Mouse (Mus musculus): Measurements from ENCODE around the gene Ttc9c. TPM values are rescaled to one million over a fixed set of nuclear protein-coding genes. Genes with fewer than 3 reads are reported as not detected.

Ttc9c gene
- 22.9 TPM for total RNA-seq (2023)

GRCm38 (mm10) chr19:8818801-8819595 is at the start of gene Ttc9c:
TSS of gene Ttc9c (minus strand) at chr19:8819333.

GRCm38 (mm10) chr19:8850402-8850901 is 31.3 kb upstream of the Ttc9c start, which contains the start of gene Lrrn4cl:
TSS of gene Lrrn4cl (plus strand) at chr19:8850768.

GRCm38 (mm10) chr19:8839103-8839907 is 20.2 kb upstream of the Ttc9c start, which contains the start of gene Gng3:
TSS of gene Gng3 (minus strand) at chr19:8839194.

GRCm38 (mm10) chr19:8837251-8837791 is 18.2 kb upstream of the Ttc9c start, which contains the start of gene Bscl2:
TSS of gene Bscl2 (plus strand) at chr19:8837467.

GRCm38 (mm10) chr19:8829660-8830059 is 10.5 kb upstream of the Ttc9c start, which contains the start of gene AC129217.1:
TSS of gene AC129217.1 (plus strand) at chr19:8829773.

GRCm38 (mm10) chr19:8819596-8820423 is 677 bp upstream of the Ttc9c start, which contains the start of gene Hnrnpul2:
TSS of gene Hnrnpul2 (plus strand) at chr19:8820010.

GRCm38 (mm10) chr19:8802130-8802821 is 16.9 kb downstream of the Ttc9c start, which contains the start of gene Zbtb3:
TSS of gene Zbtb3 (plus strand) at chr19:8802555.

GRCm38 (mm10) chr19:8798264-8798946 is 20.7 kb downstream of the Ttc9c start, which contains the start of gene Polr2g:
TSS of gene Polr2g (minus strand) at chr19:8798577.

GRCm38 (mm10) chr19:8786008-8786781 is 32.9 kb downstream of the Ttc9c start, which contains the start of gene Taf6l:
TSS of gene Taf6l (minus strand) at chr19:8786417.

GRCm38 (mm10) chr19:8774086-8774835 is 44.9 kb downstream of the Ttc9c start, which contains the start of gene Tmem179b:
TSS of gene Tmem179b (minus strand) at chr19:8774467.

GRCm38 (mm10) chr19:8770567-8771270 is 48.4 kb downstream of the Ttc9c start, which contains the start of gene Tmem223:
TSS of gene Tmem223 (plus strand) at chr19:8770996.

Other genes starting within 250 kb of the Ttc9c start
- not detected for gene Slc22a8, start 228.1 kb downstream of the Ttc9c start, total RNA-seq (2023)
- gene Slc22a6, start 201.3 kb downstream of the Ttc9c start, total RNA-seq (2023), result not detected
- gene Chrm1, start 155.5 kb downstream of the Ttc9c start, total RNA-seq (2023), result not detected
- gene Slc3a2, start 96.0 kb downstream of the Ttc9c start, total RNA-seq (2023), result 222 TPM
- gene Wdr74, start 83.5 kb downstream of the Ttc9c start, total RNA-seq (2023), result 116 TPM
- 10.2 TPM for gene 1700092M07Rik, start 78.6 kb downstream of the Ttc9c start, total RNA-seq (2023)
- 221 TPM for gene Stx5a, start 77.9 kb downstream of the Ttc9c start, total RNA-seq (2023)
- 393 TPM for gene Nxf1, start 62.3 kb downstream of the Ttc9c start, total RNA-seq (2023)
- 39.0 TPM for gene Tmem223, start 48.3 kb downstream of the Ttc9c start, total RNA-seq (2023)
- gene Tmem179b, start 44.9 kb downstream of the Ttc9c start, total RNA-seq (2023), result 75.2 TPM
- 10.3 TPM for gene Taf6l, start 32.9 kb downstream of the Ttc9c start, total RNA-seq (2023)
- gene Polr2g, start 20.8 kb downstream of the Ttc9c start, total RNA-seq (2023), result 59.8 TPM
- 0.58 TPM for gene Zbtb3, start 16.8 kb downstream of the Ttc9c start, total RNA-seq (2023)
- 99.6 TPM for gene Hnrnpul2, start 677 bp upstream of the Ttc9c start, total RNA-seq (2023)
- 16.8 TPM for gene AC129217.1, start 10.4 kb upstream of the Ttc9c start, total RNA-seq (2023)
- gene Bscl2, start 18.1 kb upstream of the Ttc9c start, total RNA-seq (2023), result 41.8 TPM
- gene Gng3, start 19.9 kb upstream of the Ttc9c start, total RNA-seq (2023), result not detected
- gene Lrrn4cl, start 31.4 kb upstream of the Ttc9c start, total RNA-seq (2023), result 0.61 TPM
- gene Ubxn1, start 52.2 kb upstream of the Ttc9c start, total RNA-seq (2023), result 113 TPM
- 31.5 TPM for gene Uqcc3, start 61.6 kb upstream of the Ttc9c start, total RNA-seq (2023)
- gene Lbhd1, start 64.4 kb upstream of the Ttc9c start, total RNA-seq (2023), result 9.4 TPM
- not detected for gene Gm49403, start 64.6 kb upstream of the Ttc9c start, total RNA-seq (2023)
- gene 1810009A15Rik, start 69.5 kb upstream of the Ttc9c start, total RNA-seq (2023), result 33.6 TPM
- gene Gm49416, start 69.6 kb upstream of the Ttc9c start, total RNA-seq (2023), result 7.6 TPM
- gene Ints5, start 73.7 kb upstream of the Ttc9c start, total RNA-seq (2023), result 21.6 TPM
- gene Ganab, start 78.7 kb upstream of the Ttc9c start, total RNA-seq (2023), result 152 TPM
- gene B3gat3, start 101.0 kb upstream of the Ttc9c start, total RNA-seq (2023), result 60.9 TPM
- 6.9 TPM for gene Rom1, start 110.0 kb upstream of the Ttc9c start, total RNA-seq (2023)
- 86.8 TPM for gene Eml3, start 110.2 kb upstream of the Ttc9c start, total RNA-seq (2023)
- 164 TPM for gene Mta2, start 122.5 kb upstream of the Ttc9c start, total RNA-seq (2023)
- gene Tut1, start 134.5 kb upstream of the Ttc9c start, total RNA-seq (2023), result 42.6 TPM
- gene Eef1g, start 147.7 kb upstream of the Ttc9c start, total RNA-seq (2023), result 614 TPM
- 120 TPM for gene Ahnak, start 170.0 kb upstream of the Ttc9c start, total RNA-seq (2023)

All from CD8-positive naive resting alpha-beta T cell, adult 57 days (primary cell).